Mouse (Mus musculus): ENCODE data around the gene Phxr2. TPM values are rescaled to one million over a fixed set of nuclear protein-coding genes. Genes with fewer than 3 reads are reported as not detected.
"Not testable (repeated sequence)": the region's sequence is repeated elsewhere in the genome, so short reads cannot be mapped to it uniquely, and the experiment has no call there.

The Phxr2 gene
- total and polyA plus RNA-seq, 3 experiments, result not detected

GRCm38 (mm10) chr10:99166392-99166791 lies 40.3 kb upstream of the Phxr2 start:
- Histone ChIP-seq H3K9me3 (replicated peaks) (no peaks in the 10 kb centered on the region), H3K27me3 (ENCODE audit: insufficient read depth, low read length) (no peaks in the 10 kb centered on the region), H3K36me3 (replicated peaks) (peaks cover 9% of the 10 kb centered on the region), H3K4me3 (ENCODE audit: low read depth, low read length) (no peak overlapping the region), H3K4me1 (ENCODE audit: insufficient read depth, low read depth, low read length) (no peaks in the 10 kb centered on the region)
- DNase-seq (ENCODE audit: low spot score) (no peak), ATAC-seq (ENCODE audit: extremely low read depth, insufficient number of reproducible peaks, low FRiP score, poor library complexity, severe bottlenecking) (no peak)
- TF ChIP-seq GATA1 (IDR thresholded peaks at IDR 0.05; ENCODE audit: borderline replicate concordance, low read length), result no peak
- no peak for TF ChIP-seq TAL1 (conservative IDR thresholded peaks at IDR 0.05; ENCODE audit: low read depth, low read length)
- TF ChIP-seq CTCF (IDR thresholded peaks at IDR 0.05; ENCODE audit: low read depth, low read length), result no peak
- no peak for TF ChIP-seq GATA2 (IDR thresholded peaks at IDR 0.05; ENCODE audit: borderline replicate concordance, low read depth, low read length)
- no peak for TF ChIP-seq POLR2AphosphoS5 (IDR thresholded peaks at IDR 0.05; ENCODE audit: insufficient replicate concordance, low read depth, low read length)

- Histone ChIP-seq H3K27me3 (ENCODE audit: insufficient read depth, low read length) (no peaks in the 10 kb centered on the region), H3K36me3 (replicated peaks) (peaks cover 9% of the 10 kb centered on the region), H3K4me1 (ENCODE audit: insufficient read depth, low read depth, low read length) (no peaks in the 10 kb centered on the region), H3K9me3 (replicated peaks) (no peaks in the 10 kb centered on the region), H3K4me3 (ENCODE audit: low read depth, low read length) (no peak overlapping the region)
- TF ChIP-seq TAL1 (conservative IDR thresholded peaks at IDR 0.05; ENCODE audit: low read depth, low read length), result no peak
- TF ChIP-seq POLR2AphosphoS5 (IDR thresholded peaks at IDR 0.05; ENCODE audit: insufficient replicate concordance, low read depth, low read length), result no peak
- no peak for TF ChIP-seq GATA1 (IDR thresholded peaks at IDR 0.05; ENCODE audit: borderline replicate concordance, low read length)
- TF ChIP-seq GATA2 (IDR thresholded peaks at IDR 0.05; ENCODE audit: borderline replicate concordance, low read depth, low read length), result no peak
- ATAC-seq (ENCODE audit: extremely low read depth, insufficient number of reproducible peaks, low FRiP score, poor library complexity, severe bottlenecking) (no peak), DNase-seq (ENCODE audit: low spot score) (no peak)
Observed at GRCm38 (mm10) chr10:99165751-99166282, 39.7 kb upstream of the Phxr2 start.

- no peak overlapping the region for H3K4me3 ChIP-seq (ENCODE audit: low read depth, low read length)
- no peaks in the 10 kb centered on the region for H3K27me3 ChIP-seq (ENCODE audit: insufficient read depth, low read length)
- no peaks in the 10 kb centered on the region for H3K4me1 ChIP-seq (ENCODE audit: insufficient read depth, low read depth, low read length)
- ATAC-seq (ENCODE audit: extremely low read depth, insufficient number of reproducible peaks, low FRiP score, poor library complexity, severe bottlenecking) (no peak), DNase-seq (ENCODE audit: low spot score) (no peak)
- no peaks in the 10 kb centered on the region for H3K9me3 ChIP-seq (replicated peaks)
- peaks cover 13% of the 10 kb centered on the region for H3K36me3 ChIP-seq (replicated peaks)
- no peak for TF ChIP-seq POLR2AphosphoS5 (IDR thresholded peaks at IDR 0.05; ENCODE audit: insufficient replicate concordance, low read depth, low read length)
- no peak for TF ChIP-seq GATA1 (IDR thresholded peaks at IDR 0.05; ENCODE audit: borderline replicate concordance, low read length)
- no peak for TF ChIP-seq TAL1 (conservative IDR thresholded peaks at IDR 0.05; ENCODE audit: low read depth, low read length)
Observed at GRCm38 (mm10) chr10:99164871-99165477, 38.8 kb upstream of the Phxr2 start.

- peaks cover 16% of the 10 kb centered on the region for H3K36me3 ChIP-seq (replicated peaks)
- no peaks in the 10 kb centered on the region for H3K4me1 ChIP-seq (ENCODE audit: insufficient read depth, low read depth, low read length)
- no peaks in the 10 kb centered on the region for H3K9me3 ChIP-seq (replicated peaks)
- ATAC-seq (ENCODE audit: extremely low read depth, insufficient number of reproducible peaks, low FRiP score, poor library complexity, severe bottlenecking) (no peak), DNase-seq (ENCODE audit: low spot score) (no peak)
- H3K27me3 ChIP-seq (ENCODE audit: insufficient read depth, low read length), result no peaks in the 10 kb centered on the region
- no peak overlapping the region for H3K4me3 ChIP-seq (ENCODE audit: low read depth, low read length)
- no peak for TF ChIP-seq CTCF (IDR thresholded peaks at IDR 0.05; ENCODE audit: low read depth, low read length)
- TF ChIP-seq GATA1 (IDR thresholded peaks at IDR 0.05; ENCODE audit: borderline replicate concordance, low read length), result no peak
- TF ChIP-seq TAL1 (conservative IDR thresholded peaks at IDR 0.05; ENCODE audit: low read depth, low read length), result no peak
- no peak for TF ChIP-seq GATA2 (IDR thresholded peaks at IDR 0.05; ENCODE audit: borderline replicate concordance, low read depth, low read length)
- no peak for TF ChIP-seq POLR2AphosphoS5 (IDR thresholded peaks at IDR 0.05; ENCODE audit: insufficient replicate concordance, low read depth, low read length)
Observed at GRCm38 (mm10) chr10:99163002-99163401, 36.9 kb upstream of the Phxr2 start.

GRCm38 (mm10) chr10:99161987-99162582 lies 36.0 kb upstream of the Phxr2 start:
- DNase-seq (ENCODE audit: low spot score) (peak; percentile 6), ATAC-seq (ENCODE audit: extremely low read depth, insufficient number of reproducible peaks, low FRiP score, poor library complexity, severe bottlenecking) (no peak; the same call in 1 of the 2 replicates)
- H3K4me1 ChIP-seq (ENCODE audit: insufficient read depth, low read depth, low read length), result no peaks in the 10 kb centered on the region
- no peak overlapping the region for H3K4me3 ChIP-seq (ENCODE audit: low read depth, low read length)
- TF ChIP-seq CTCF (IDR thresholded peaks at IDR 0.05; ENCODE audit: low read depth, low read length) (peak; percentile 52), GATA1 (IDR thresholded peaks at IDR 0.05; ENCODE audit: borderline replicate concordance, low read length) (no peak), TAL1 (conservative IDR thresholded peaks at IDR 0.05; ENCODE audit: low read depth, low read length) (no peak), GATA2 (IDR thresholded peaks at IDR 0.05; ENCODE audit: borderline replicate concordance, low read depth, low read length) (no peak)
- no peaks in the 10 kb centered on the region for H3K9me3 ChIP-seq (replicated peaks)
- no peaks in the 10 kb centered on the region for H3K27me3 ChIP-seq (ENCODE audit: insufficient read depth, low read length)
- peaks cover 18% of the 10 kb centered on the region for H3K36me3 ChIP-seq (replicated peaks)

- H3K27me3 ChIP-seq (ENCODE audit: insufficient read depth, low read length); ATAC-seq (ENCODE audit: extremely low read depth, insufficient number of reproducible peaks, low FRiP score, poor library complexity, severe bottlenecking); H3K4me3 ChIP-seq (ENCODE audit: low read depth, low read length); DNase-seq (ENCODE audit: low spot score); H3K4me1 ChIP-seq (ENCODE audit: insufficient read depth, low read depth, low read length); H3K9me3 ChIP-seq (replicated peaks): not testable (repeated sequence)
- peaks cover 19% of the 10 kb centered on the region for H3K36me3 ChIP-seq (replicated peaks)
Observed at GRCm38 (mm10) chr10:99157697-99158096, 31.6 kb upstream of the Phxr2 start.
